Mouse (Mus musculus) heart, adult 2 months (tissue): ENCODE measurements around the gene Usp16. TPM values are rescaled to one million over a fixed set of nuclear protein-coding genes. Genes with fewer than 3 reads are reported as not detected.

ENCODE experiments used
- DNase-seq, 2 experiments: peaks; one replicate each; pipeline ENCODE4 v3.0.0; 2021
- H3K27ac ChIP-seq: fragments of 200-600 bp; 2 replicates; pipeline ENCODE4 v1.8.1; 2022
- H3K27me3 ChIP-seq: fragments of 200-500 bp; 2 replicates; pipeline ENCODE4 v1.6.1; 2012; ENCODE audit warnings: mild to moderate bottlenecking, low read length, inconsistent platforms, mixed read lengths; ENCODE audit not compliant: control insufficient read depth, insufficient read depth
- H3K36me3 ChIP-seq: fragments of 200-500 bp; 2 replicates; pipeline ENCODE4 v1.6.1; 2012; ENCODE audit warnings: low read length, inconsistent platforms; ENCODE audit not compliant: control insufficient read depth, insufficient read depth
- H3K4me1 ChIP-seq: fragments of 200-500 bp; 2 replicates; pipeline ENCODE4 v1.6.1; 2011; ENCODE audit warnings: low read length; ENCODE audit not compliant: control insufficient read depth, insufficient read depth
- H3K4me3 ChIP-seq: fragments of 200-600 bp; 2 replicates; pipeline ENCODE4 v1.8.1; 2022
- H3K79me2 ChIP-seq: fragments of 200-500 bp; replicated peaks from 2 replicates; pipeline ENCODE4 v1.6.1; 2012; ENCODE audit warnings: mild to moderate bottlenecking, inconsistent platforms, low read length, moderate library complexity, mixed read lengths; ENCODE audit not compliant: control insufficient read depth, insufficient read depth
- H3K9ac ChIP-seq: fragments of 200-500 bp; 2 replicates; pipeline ENCODE4 v1.6.1; 2012; ENCODE audit warnings: low read depth, mild to moderate bottlenecking, control low read depth, inconsistent platforms, low read length, mixed read lengths
- CTCF ChIP-seq: fragments of 200-600 bp; IDR thresholded peaks from 2 replicates; pipeline ENCODE4 v1.8.1; 2022; ENCODE audit warnings: antibody characterized with exemption, mild to moderate bottlenecking, moderate library complexity
- EP300 ChIP-seq: fragments of 200-500 bp; IDR thresholded peaks from 2 replicates; pipeline ENCODE4 v1.6.1; 2011; ENCODE audit warnings: low read depth, low read length, control low read depth; ENCODE audit not compliant: insufficient read depth
- POLR2A ChIP-seq: fragments of 200-500 bp; IDR thresholded peaks from 2 replicates; pipeline ENCODE4 v1.6.1; 2011; ENCODE audit warnings: mild to moderate bottlenecking, low read depth, low read length, control low read depth; ENCODE audit not compliant: insufficient read depth
- WGBS: fragments of 180-500 bp; shearing (Covaris S2); methylation state at CpG from one replicate; pipeline ENCODE4 v1.1.7; 2018; 5-methylcytosine and 5-hydroxymethylcytosine counted together
- intact Hi-C: fragments of 180-260 bp; cut with DNase I; formaldehyde crosslinking; loops from one replicate; pipeline ENCODE4 v1.15.1; 2025
- polyA plus RNA-seq: library from polyadenylated mRNA; depleted of rRNA; stranded (reverse); fragments of >200 nt; gene quantifications from 2 replicates; pipeline ENCODE4 v1.2.3, GENCODE M21; 2012; rRNA removed
- total RNA-seq, 2 experiments: library from RNA; stranded (reverse); gene quantifications; 2 replicates each; pipeline ENCODE4 v1.2.3; 2021

Gene Usp16
- total and polyA plus RNA-seq, 3 experiments: 22.9 to 47.2 (median 43.2) TPM

DNA sequence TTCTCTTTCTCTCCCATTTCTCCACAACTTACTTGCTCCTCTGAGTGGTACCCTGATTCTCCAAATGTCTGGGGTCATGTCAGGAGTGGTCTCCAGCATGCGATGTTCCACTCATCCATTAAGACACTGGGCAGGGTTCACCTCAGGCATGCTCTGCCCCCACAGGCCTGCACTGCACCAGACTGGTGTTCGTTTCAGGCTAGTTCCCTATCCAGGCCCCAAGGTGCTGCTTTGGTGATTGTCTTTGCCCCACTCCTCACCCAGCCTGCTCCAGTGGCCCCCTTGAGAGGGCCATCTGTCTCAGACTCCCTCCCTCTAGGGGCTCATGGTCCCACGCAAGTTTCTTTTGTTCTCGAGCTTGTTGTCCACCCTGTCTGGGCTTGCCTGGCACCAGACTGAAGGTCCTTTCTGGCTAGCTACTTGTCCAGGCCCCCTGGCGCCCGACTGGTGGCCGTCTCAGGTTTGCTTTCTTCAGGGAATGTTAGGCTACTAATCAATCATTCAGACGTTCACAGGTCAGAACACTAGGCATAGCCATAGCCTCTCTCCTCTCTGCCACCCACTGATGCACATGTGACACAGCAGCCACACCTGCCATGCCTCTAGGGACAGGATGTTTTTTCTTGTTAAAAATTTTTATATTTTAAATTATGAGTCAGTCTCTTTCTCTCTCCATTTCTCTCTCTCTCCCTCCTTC is 73.2 kb downstream of the Usp16 start:
- no peaks in the 10 kb centered on the region for H3K27me3 ChIP-seq
- no peaks in the 10 kb centered on the region for H3K36me3 ChIP-seq
- H3K27ac ChIP-seq: no peak overlapping the region
- no peak for TF ChIP-seq CTCF
- no peak for TF ChIP-seq POLR2A
- no peak for TF ChIP-seq EP300
- no peak overlapping the region for H3K9ac ChIP-seq
- no peak for DNase-seq
- intact Hi-C loops: no loop called here
- H3K79me2 ChIP-seq: no peaks in the 10 kb centered on the region
- 76% methylated on average over 8 of the region's 8 CpGs for WGBS
- no peak overlapping the region for H3K4me3 ChIP-seq
- H3K4me1 ChIP-seq: no peaks in the 10 kb centered on the region

GRCm38 (mm10) chr16:87528755-87529154 is 74.3 kb downstream of the Usp16 start:
- Histone ChIP-seq H3K4me1 (no peaks in the 10 kb centered on the region), H3K79me2 (no peaks in the 10 kb centered on the region), H3K36me3 (no peaks in the 10 kb centered on the region), H3K27me3 (no peaks in the 10 kb centered on the region), H3K9ac (no peak overlapping the region), H3K27ac (no peak overlapping the region), H3K4me3 (no peak overlapping the region)
- intact Hi-C loops: no loop called here
- WGBS: 55% methylated on average over 10 of the region's 10 CpGs
- no peak for TF ChIP-seq EP300
- no peak for TF ChIP-seq CTCF
- TF ChIP-seq POLR2A: no peak
- DNase-seq: no peak

Other genes starting within 250 kb of the Usp16 start
- 10 to 100 TPM; 16.8 to 19.0 TPM for gene N6amt1, start 100.5 kb upstream of the Usp16 start, total RNA-seq
- 9.8 and 14.1 TPM in 2 replicates for gene N6amt1, start 100.5 kb upstream of the Usp16 start, polyA plus RNA-seq
- 10 to 100 TPM; 18.6 to 20.7 TPM for gene Ltn1, start 22.1 kb upstream of the Usp16 start, total RNA-seq
- 3.1 and 7.7 TPM in 2 replicates for gene Ltn1, start 22.1 kb upstream of the Usp16 start, polyA plus RNA-seq
- gene Rwdd2b, start 14.1 kb upstream of the Usp16 start, total RNA-seq: 1 to 10 TPM; 5.1 to 5.6 TPM
- 2.5 and 5.0 TPM in 2 replicates for gene Rwdd2b, start 14.1 kb upstream of the Usp16 start, polyA plus RNA-seq
- 100 to 1,000 TPM; 149 to 164 TPM for gene Cct8, start 41.2 kb downstream of the Usp16 start, total RNA-seq
- 32.0 and 94.8 TPM in 2 replicates for gene Cct8, start 41.2 kb downstream of the Usp16 start, polyA plus RNA-seq
- gene Map3k7cl, start 98.6 kb downstream of the Usp16 start, total RNA-seq: 1 to 10 TPM; 2.0 to 2.2 TPM
- 1.5 and 1.6 TPM in 2 replicates for gene Map3k7cl, start 98.6 kb downstream of the Usp16 start, polyA plus RNA-seq
- 10 to 100 TPM; 26.4 to 27.9 TPM for gene Bach1, start 244.2 kb downstream of the Usp16 start, total RNA-seq
- gene Bach1, start 244.2 kb downstream of the Usp16 start, polyA plus RNA-seq: 8.3 and 11.1 TPM in 2 replicates